Mouse (Mus musculus) embryonic facial prominence, embryonic 15.5 days (tissue): ENCODE measurements at regions not wholly inside any gene's neighbourhood (a gene's known extent, or its start where the extent isn't known, plus 50 kb on each side); places are given as distances from the start of the nearest gene placed in this dataset.

Source experiments
- ATAC-seq: fragments of 200-750 bp; cut with Nextera tagmentation; 2 replicates; pipeline ENCODE4 v1.8.0; 2017; ENCODE audit warnings: low read depth, moderate TSS enrichment; ENCODE audit not compliant: insufficient number of reproducible peaks, low FRiP score, low TSS enrichment
- H3K27ac ChIP-seq: fragments of 300-500 bp; sonication (generic); replicated peaks from 2 replicates; pipeline ENCODE4 v1.5.1; 2015; ENCODE audit warnings: mild to moderate bottlenecking, inconsistent platforms
- H3K27me3 ChIP-seq: fragments of 300-500 bp; sonication (generic); 2 replicates; pipeline ENCODE4 v1.6.1; 2015; ENCODE audit warnings: inconsistent platforms
- H3K36me3 ChIP-seq: fragments of 300-500 bp; sonication (generic); 2 replicates; pipeline ENCODE4 v1.6.1; 2015; ENCODE audit warnings: mild to moderate bottlenecking, inconsistent platforms
- H3K4me1 ChIP-seq: fragments of 300-500 bp; sonication (generic); 2 replicates; pipeline ENCODE4 v1.6.1; 2015; ENCODE audit warnings: inconsistent platforms
- H3K4me2 ChIP-seq: fragments of 300-500 bp; sonication (generic); replicated peaks from 2 replicates; pipeline ENCODE4 v1.6.1; 2015; ENCODE audit warnings: mild to moderate bottlenecking, inconsistent platforms
- H3K4me3 ChIP-seq: fragments of 300-500 bp; sonication (generic); replicated peaks from 2 replicates; pipeline ENCODE4 v1.5.1; 2015; ENCODE audit warnings: mild to moderate bottlenecking, inconsistent platforms
- H3K9ac ChIP-seq: fragments of 300-500 bp; sonication (generic); 2 replicates; pipeline ENCODE4 v1.6.1; 2015; ENCODE audit warnings: inconsistent platforms
- H3K9me3 ChIP-seq: fragments of 300-500 bp; sonication (generic); replicated peaks from 2 replicates; pipeline ENCODE4 v1.6.1; 2016; ENCODE audit warnings: inconsistent platforms
- WGBS: fragments of 180-500 bp; shearing (Covaris S2); methylation state at CpG from one replicate; pipeline ENCODE4 v1.1.7; 2015; 5-methylcytosine and 5-hydroxymethylcytosine counted together

GRCm38 (mm10) chr10:124320191-124321110 is 1056.7 kb downstream of the Fam19a2 start:
- H3K27ac ChIP-seq: no peak overlapping the region
- ATAC-seq: no peak
- H3K4me2 ChIP-seq: no peak overlapping the region
- WGBS: 75% methylated on average over 8 of the region's 8 CpGs
- H3K9me3 ChIP-seq: no peaks in the 10 kb centered on the region
- H3K9ac ChIP-seq: no peak overlapping the region
- no peaks in the 10 kb centered on the region for H3K36me3 ChIP-seq
- H3K27me3 ChIP-seq: no peaks in the 10 kb centered on the region
- no peaks in the 10 kb centered on the region for H3K4me1 ChIP-seq
- no peak overlapping the region for H3K4me3 ChIP-seq

DNA sequence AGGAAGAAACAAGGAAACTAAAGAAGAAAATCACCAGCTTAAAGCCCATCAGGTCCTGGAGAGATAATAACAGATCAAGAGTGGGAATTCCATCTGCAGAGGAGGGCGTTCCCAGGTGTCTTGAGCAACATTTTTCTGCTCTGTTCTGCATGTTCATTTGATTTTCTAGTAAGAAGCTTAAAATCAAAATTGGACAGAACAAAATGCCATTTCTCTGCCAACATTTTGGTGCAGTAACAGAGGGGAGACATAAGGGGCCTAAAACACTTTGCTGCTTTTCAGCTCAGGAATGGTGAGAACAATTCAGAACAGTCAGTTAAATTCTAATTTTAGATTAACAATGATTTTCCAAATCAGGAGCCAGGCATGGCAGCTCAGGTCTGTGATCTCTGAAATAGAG is 1056.8 kb downstream of the Slc16a7 start:
- no peak overlapping the region for H3K27ac ChIP-seq
- H3K27me3 ChIP-seq: no peaks in the 10 kb centered on the region
- H3K4me2 ChIP-seq: no peak overlapping the region
- H3K36me3 ChIP-seq: no peaks in the 10 kb centered on the region
- no peak for ATAC-seq
- no peak overlapping the region for H3K9ac ChIP-seq
- 78% methylated on average over 1 of the region's 1 CpGs for WGBS
- H3K4me1 ChIP-seq: no peaks in the 10 kb centered on the region
- H3K9me3 ChIP-seq: no peaks in the 10 kb centered on the region
- no peak overlapping the region for H3K4me3 ChIP-seq

GRCm38 (mm10) chr10:124338923-124339322 is 1050.3 kb downstream of the Slc16a7 start:
- H3K27ac ChIP-seq: no peak overlapping the region
- WGBS: 79% methylated on average over 3 of the region's 3 CpGs
- H3K36me3 ChIP-seq: no peaks in the 10 kb centered on the region
- H3K4me3 ChIP-seq: no peak overlapping the region
- no peaks in the 10 kb centered on the region for H3K27me3 ChIP-seq
- H3K9ac ChIP-seq: no peak overlapping the region
- H3K4me2 ChIP-seq: no peak overlapping the region
- ATAC-seq: no peak
- H3K4me1 ChIP-seq: no peaks in the 10 kb centered on the region
- H3K9me3 ChIP-seq: no peaks in the 10 kb centered on the region

DNA sequence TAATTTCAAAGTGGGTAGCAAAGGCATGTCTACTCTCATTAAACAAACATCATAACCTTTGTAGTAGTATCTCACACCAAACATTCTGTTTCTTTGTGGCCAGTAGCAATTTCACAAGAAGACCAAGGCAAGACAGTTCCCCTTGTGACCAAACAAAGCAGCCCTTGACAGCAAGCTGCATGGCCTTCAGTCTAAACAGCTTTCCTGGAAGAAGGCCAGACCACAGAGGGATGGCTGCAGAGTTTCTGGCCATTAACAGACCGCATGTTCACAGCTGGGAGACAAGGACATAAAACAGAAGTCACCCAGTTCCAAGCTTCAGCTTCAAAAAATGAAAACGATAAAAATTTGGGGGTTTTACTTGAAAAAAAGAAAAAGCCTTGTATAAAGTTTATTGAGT is 1040.0 kb downstream of the Slc16a7 start:
- no peak overlapping the region for H3K4me2 ChIP-seq
- no peaks in the 10 kb centered on the region for H3K9me3 ChIP-seq
- no peak overlapping the region for H3K27ac ChIP-seq
- H3K9ac ChIP-seq: no peak overlapping the region
- no peaks in the 10 kb centered on the region for H3K36me3 ChIP-seq
- H3K27me3 ChIP-seq: no peaks in the 10 kb centered on the region
- ATAC-seq: no peak
- H3K4me3 ChIP-seq: no peak overlapping the region
- H3K4me1 ChIP-seq: no peaks in the 10 kb centered on the region
- WGBS: 38% methylated on average over 2 of the region's 2 CpGs

DNA sequence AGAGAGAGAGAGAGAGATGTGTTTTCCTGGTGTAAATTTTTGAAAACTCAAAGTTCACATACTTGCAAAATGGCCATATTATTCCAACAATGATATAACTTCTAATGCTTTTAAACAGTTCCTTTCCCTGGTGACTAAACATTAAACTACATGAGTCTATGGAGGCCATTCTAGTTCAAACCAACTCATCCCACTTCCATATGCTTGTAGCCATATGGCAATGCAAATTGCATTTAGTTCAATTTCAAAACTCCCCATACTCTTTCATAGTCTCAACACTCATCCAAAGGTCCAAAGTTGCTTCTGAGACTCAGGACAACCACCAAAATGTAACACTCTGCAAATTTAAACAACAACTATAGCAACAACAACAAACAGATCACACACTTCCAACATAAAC is 1026.5 kb downstream of the Slc16a7 start:
- Histone ChIP-seq H3K4me3 (no peak overlapping the region), H3K36me3 (no peaks in the 10 kb centered on the region), H3K4me1 (no peaks in the 10 kb centered on the region), H3K9ac (no peak overlapping the region), H3K9me3 (no peaks in the 10 kb centered on the region), H3K4me2 (no peak overlapping the region), H3K27me3 (no peaks in the 10 kb centered on the region), H3K27ac (no peak overlapping the region)
- ATAC-seq: no peak

DNA sequence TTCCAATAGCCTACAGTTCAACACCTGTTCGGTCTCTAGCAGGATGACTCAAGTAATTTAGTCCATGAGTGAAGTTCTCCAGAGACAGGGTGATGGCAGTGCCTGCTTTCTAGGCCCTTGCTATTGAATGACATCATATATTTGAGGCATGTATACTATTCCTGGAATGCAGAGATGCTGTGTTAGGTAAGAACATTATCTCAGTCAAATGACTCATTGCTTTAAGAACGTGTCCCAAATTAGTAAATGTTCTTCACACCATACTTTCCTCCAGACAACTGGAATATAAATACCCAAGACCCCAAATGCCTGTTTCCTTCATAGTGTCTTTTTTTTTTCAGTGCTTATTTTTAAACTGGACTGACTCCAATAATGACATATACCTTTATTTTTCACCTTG is 1018.3 kb downstream of the Slc16a7 start:
- Histone ChIP-seq H3K4me1 (no peaks in the 10 kb centered on the region), H3K9ac (no peak overlapping the region), H3K36me3 (no peaks in the 10 kb centered on the region), H3K27ac (no peak overlapping the region), H3K4me2 (no peak overlapping the region), H3K27me3 (no peaks in the 10 kb centered on the region), H3K4me3 (no peak overlapping the region), H3K9me3 (no peaks in the 10 kb centered on the region)
- ATAC-seq: no peak
- WGBS: 61% methylated on average over 2 of the region's 2 CpGs

- Histone ChIP-seq H3K9me3 (no peaks in the 10 kb centered on the region), H3K27me3 (no peaks in the 10 kb centered on the region), H3K27ac (no peak overlapping the region), H3K36me3 (no peaks in the 10 kb centered on the region), H3K4me3 (no peak overlapping the region), H3K4me2 (no peak overlapping the region), H3K9ac (no peak overlapping the region), H3K4me1 (no peaks in the 10 kb centered on the region)
- 51% methylated on average over 2 of the region's 2 CpGs for WGBS
- no peak for ATAC-seq
Observed at GRCm38 (mm10) chr10:124402647-124403046, 986.6 kb downstream of the Slc16a7 start.

GRCm38 (mm10) chr10:124409633-124410032 is 979.6 kb downstream of the Slc16a7 start:
- no peak for ATAC-seq
- Histone ChIP-seq H3K36me3 (no peaks in the 10 kb centered on the region), H3K4me1 (no peaks in the 10 kb centered on the region), H3K4me3 (no peak overlapping the region), H3K9ac (no peak overlapping the region), H3K27me3 (no peaks in the 10 kb centered on the region), H3K4me2 (no peak overlapping the region), H3K9me3 (no peaks in the 10 kb centered on the region), H3K27ac (no peak overlapping the region)
- WGBS: 64% methylated on average over 2 of the region's 2 CpGs

DNA sequence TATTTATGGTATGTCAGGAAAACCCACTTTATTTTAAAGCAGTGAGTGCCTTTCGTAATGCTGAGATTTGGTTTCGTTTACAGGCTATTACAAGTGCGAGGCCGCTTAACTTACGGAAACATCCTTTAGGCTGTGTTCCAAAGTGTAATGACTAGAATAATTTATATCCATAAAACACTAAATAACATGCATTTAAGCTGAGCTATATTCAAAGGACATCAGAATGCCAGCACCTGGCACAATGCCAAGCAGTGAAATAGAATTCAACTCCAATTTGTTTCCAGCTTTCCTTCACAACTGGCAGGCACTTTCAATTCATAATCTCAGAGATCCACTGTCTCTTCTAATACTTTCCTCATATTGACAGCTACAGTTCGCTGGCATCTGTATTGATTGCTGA is 972.7 kb downstream of the Slc16a7 start:
- no peak overlapping the region for H3K27ac ChIP-seq
- H3K4me3 ChIP-seq: no peak overlapping the region
- no peaks in the 10 kb centered on the region for H3K27me3 ChIP-seq
- no peaks in the 10 kb centered on the region for H3K4me1 ChIP-seq
- ATAC-seq: no peak
- no peak overlapping the region for H3K4me2 ChIP-seq
- WGBS: 31% methylated on average over 6 of the region's 6 CpGs
- H3K9ac ChIP-seq: no peak overlapping the region
- H3K36me3 ChIP-seq: no peaks in the 10 kb centered on the region
- no peaks in the 10 kb centered on the region for H3K9me3 ChIP-seq

GRCm38 (mm10) chr10:124423418-124423817 is 965.8 kb downstream of the Slc16a7 start:
- Histone ChIP-seq H3K4me3 (no peak overlapping the region), H3K4me2 (no peak overlapping the region), H3K9me3 (no peaks in the 10 kb centered on the region), H3K36me3 (no peaks in the 10 kb centered on the region), H3K4me1 (no peaks in the 10 kb centered on the region), H3K9ac (no peak overlapping the region), H3K27ac (no peak overlapping the region), H3K27me3 (no peaks in the 10 kb centered on the region)
- WGBS: 45% methylated on average over 2 of the region's 2 CpGs
- ATAC-seq: no peak
